Mouse (Mus musculus) CH12.LX (cell line): ENCODE measurements around the gene Gm12184.
A peak's percentile ranks its signal among the peaks of the same experiment; 100 is the strongest.

ENCODE experiments used
- CHD1 ChIP-seq: IDR thresholded peaks from 2 replicates; pipeline ENCODE4 v1.6.1; 2012; ENCODE audit warnings: low read depth, low read length, improper control_type of control experiment, inconsistent platforms
- CHD2 ChIP-seq: IDR thresholded peaks from 2 replicates; pipeline ENCODE4 v1.6.1; 2011; ENCODE audit warnings: low read length, improper control_type of control experiment
- CTCF ChIP-seq, 2 experiments: IDR thresholded peaks in 1 of 2; conservative IDR thresholded peaks in 1 of 2; 2 replicates each; pipeline ENCODE4 v1.5.1; 2011 to 2012; ENCODE audit warnings: low read depth in 2 of 2, low read length in 2 of 2, improper control_type of control experiment in 1 of 2, inconsistent platforms in 1 of 2, mild to moderate bottlenecking in 1 of 2, moderate library complexity in 1 of 2
- ELF1 ChIP-seq: IDR thresholded peaks from 2 replicates; pipeline ENCODE4 v1.6.1; 2014; ENCODE audit warnings: low read depth, mild to moderate bottlenecking, inconsistent platforms, low read length, improper control_type of control experiment
- EP300 ChIP-seq: IDR thresholded peaks from 2 replicates; pipeline ENCODE4 v1.6.1; 2011; ENCODE audit warnings: low read length, improper control_type of control experiment
- ETS1 ChIP-seq: conservative IDR thresholded peaks from 2 replicates; pipeline ENCODE4 v1.6.1; 2012; ENCODE audit warnings: low read depth, mild to moderate bottlenecking, inconsistent platforms, low read length, improper control_type of control experiment, moderate library complexity
- IRF4 ChIP-seq: IDR thresholded peaks from 2 replicates; pipeline ENCODE4 v1.6.1; 2014; ENCODE audit warnings: low read depth, mild to moderate bottlenecking, inconsistent platforms, low read length, improper control_type of control experiment
- MAX ChIP-seq: IDR thresholded peaks from 2 replicates; pipeline ENCODE4 v1.6.1; 2011; ENCODE audit warnings: low read length, improper control_type of control experiment
- MAZ ChIP-seq: IDR thresholded peaks from 2 replicates; pipeline ENCODE4 v1.6.1; 2012; ENCODE audit warnings: low read depth, mild to moderate bottlenecking, inconsistent platforms, low read length, improper control_type of control experiment, moderate library complexity
- MXI1 ChIP-seq: IDR thresholded peaks from 2 replicates; pipeline ENCODE4 v1.6.1; 2011; ENCODE audit warnings: mild to moderate bottlenecking, low read depth, low read length, improper control_type of control experiment
- NRF1 ChIP-seq: IDR thresholded peaks from 2 replicates; pipeline ENCODE4 v1.6.1; 2014; ENCODE audit warnings: low read depth, mild to moderate bottlenecking, inconsistent platforms, low read length, improper control_type of control experiment, moderate library complexity
- POLR2A ChIP-seq: IDR thresholded peaks from 2 replicates; pipeline ENCODE4 v1.6.1; 2011; ENCODE audit warnings: low read depth, mild to moderate bottlenecking, improper control_type of control experiment, low read length
- POLR2AphosphoS2 ChIP-seq: IDR thresholded peaks from 2 replicates; pipeline ENCODE4 v1.6.1; 2011; ENCODE audit warnings: low read depth, low read length, improper control_type of control experiment
- RAD21 ChIP-seq: IDR thresholded peaks from 2 replicates; pipeline ENCODE4 v1.6.1; 2011; ENCODE audit warnings: low read depth, mild to moderate bottlenecking, low read length, improper control_type of control experiment, moderate library complexity

DNA sequence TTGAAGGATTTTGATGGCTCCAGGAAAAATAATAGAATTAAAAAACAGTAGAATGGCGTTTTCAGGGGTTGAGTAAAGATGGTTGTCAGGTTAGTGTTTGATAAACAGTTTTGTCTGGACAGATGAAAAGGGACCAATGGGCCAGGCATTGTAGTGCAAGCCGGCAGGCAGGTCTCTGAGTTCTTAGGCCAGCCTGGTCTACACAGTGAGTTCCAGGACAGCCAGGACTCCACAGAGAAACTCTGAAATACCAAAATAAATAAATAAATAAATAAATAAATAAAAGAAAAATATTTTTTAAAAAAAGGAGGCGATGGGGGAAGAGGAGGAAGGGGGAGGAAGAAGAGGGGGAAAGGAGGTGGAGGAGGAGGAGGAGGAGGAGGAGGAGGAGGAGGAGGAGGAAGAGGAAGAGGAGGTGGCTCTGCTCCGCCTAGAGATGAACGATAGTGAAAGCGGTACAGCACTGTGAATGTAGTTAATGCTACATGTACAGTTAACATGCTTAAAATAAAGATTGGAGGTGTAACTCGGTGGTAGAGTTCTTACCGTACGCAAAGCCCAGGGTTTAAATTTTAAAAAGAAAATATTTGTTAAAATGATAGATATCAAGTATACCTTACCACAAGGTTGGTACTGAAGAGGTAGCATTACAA lies 6.7 kb upstream of the Gm12184 start:
- TF ChIP-seq MAZ = no peak; the same call in 1 of the 2 replicates
- TF ChIP-seq CHD1 = peak; percentile 93
- TF ChIP-seq CTCF (conservative IDR thresholded peaks at IDR 0.05 in 1 of 2, IDR thresholded peaks at IDR 0.05 in 1 of 2; ENCODE audit: low read depth in 2 of 2, low read length in 2 of 2) = no peak
- no peak for TF ChIP-seq CHD2
- no peak; the same call in 1 of the 2 replicates for TF ChIP-seq EP300
- TF ChIP-seq ETS1 = peak; percentile 41
- 0 out of 2 replicates have a peak, but pooled peaks have one; percentile 38 for TF ChIP-seq POLR2A
- TF ChIP-seq MAX = no peak
- peak; percentile 74 for TF ChIP-seq MXI1
- TF ChIP-seq IRF4 = no peak
- TF ChIP-seq RAD21 = no peak
- TF ChIP-seq ELF1 = no peak
- TF ChIP-seq POLR2AphosphoS2 = no peak
- TF ChIP-seq NRF1 = no peak
